Mouse (Mus musculus) spleen, adult 2 months (tissue): ENCODE data around the gene 1700021F07Rik. TPM values are rescaled to one million over a fixed set of nuclear protein-coding genes. Genes with fewer than 3 reads are reported as not detected.

ENCODE experiments used
- DNase-seq, 2 experiments: peaks; one replicate each; pipeline versions ENCODE4 v3.0.0 to v3.0.0-alpha.2; 2012 to 2021; ENCODE audit warnings: low spot score in 2 of 2, low read depth in 1 of 2
- H3K27ac ChIP-seq: fragments of 200-500 bp; 2 replicates; pipeline ENCODE4 v1.5.1; 2012; ENCODE audit warnings: low read length, inconsistent platforms; ENCODE audit not compliant: insufficient read depth
- H3K27me3 ChIP-seq: fragments of 200-500 bp; 2 replicates; pipeline ENCODE4 v1.6.1; 2012; ENCODE audit warnings: mild to moderate bottlenecking, moderate library complexity, low read length, inconsistent platforms; ENCODE audit not compliant: control insufficient read depth, insufficient read depth
- H3K36me3 ChIP-seq: fragments of 200-500 bp; 2 replicates; pipeline ENCODE4 v1.6.1; 2012; ENCODE audit warnings: mild to moderate bottlenecking, low read length, inconsistent platforms; ENCODE audit not compliant: control insufficient read depth, insufficient read depth
- H3K4me1 ChIP-seq: fragments of 200-500 bp; 2 replicates; pipeline ENCODE4 v1.6.1; 2011; ENCODE audit warnings: inconsistent platforms; ENCODE audit not compliant: control insufficient read depth, insufficient read depth, insufficient read length
- H3K4me3 ChIP-seq: fragments of 200-500 bp; 2 replicates; pipeline ENCODE4 v1.5.1; 2011; ENCODE audit warnings: mild to moderate bottlenecking, inconsistent platforms; ENCODE audit not compliant: insufficient read depth, insufficient read length; ENCODE audit errors: extremely low read depth
- CTCF ChIP-seq: fragments of 200-500 bp; IDR thresholded peaks from 2 replicates; pipeline ENCODE4 v1.5.1; 2011; ENCODE audit warnings: mild to moderate bottlenecking, inconsistent platforms; ENCODE audit not compliant: insufficient read depth, insufficient read length, insufficient replicate concordance; ENCODE audit errors: extremely low read depth
- POLR2A ChIP-seq: fragments of 200-500 bp; IDR thresholded peaks from 2 replicates; pipeline ENCODE4 v1.6.1; 2011; ENCODE audit warnings: low read depth, low read length, inconsistent platforms
- WGBS: fragments of 180-500 bp; shearing (Covaris S2); methylation state at CpG from one replicate; pipeline ENCODE4 v1.1.7; 2018; 5-methylcytosine and 5-hydroxymethylcytosine counted together
- polyA plus RNA-seq: library from polyadenylated mRNA; depleted of rRNA; stranded (reverse); fragments of >200 nt; gene quantifications from 2 replicates; pipeline ENCODE4 v1.2.3, GENCODE M21; 2012; rRNA removed

The 1700021F07Rik gene
- not detected in 2 replicates for polyA plus RNA-seq

GRCm38 (mm10) chr2:173522376-173522775 is at the start of gene 1700021F07Rik:
TSS of gene 1700021F07Rik (plus strand) at chr2:173522586.
- H3K27ac ChIP-seq, result no peak within 1 kb of the TSS
- no peak within 1 kb of the TSS for H3K4me3 ChIP-seq
- no peak for DNase-seq
- TF ChIP-seq CTCF (no peak), POLR2A (no peak)
- H3K4me1 ChIP-seq, result no peaks in the 10 kb centered on the region
- WGBS, result 90% methylated on average over 18 of the region's 18 CpGs
- H3K36me3 ChIP-seq, result no peaks in the 10 kb centered on the region
- no peaks in the 10 kb centered on the region for H3K27me3 ChIP-seq

- no peak overlapping the region for H3K27ac ChIP-seq
- 90% methylated on average over 11 of the region's 11 CpGs for WGBS
- H3K36me3 ChIP-seq, result no peaks in the 10 kb centered on the region
- no peaks in the 10 kb centered on the region for H3K27me3 ChIP-seq
- H3K4me3 ChIP-seq, result no peak overlapping the region
- DNase-seq, result no peak
- peaks cover 11% of the 10 kb centered on the region; the same call in 1 of the 2 replicates for H3K4me1 ChIP-seq
- TF ChIP-seq CTCF (no peak), POLR2A (no peak)
Measured at GRCm38 (mm10) chr2:173473233-173473632, 49.2 kb upstream of the 1700021F07Rik start.

- Histone ChIP-seq H3K4me3 (no peak overlapping the region), H3K4me1 (no peaks in the 10 kb centered on the region), H3K27me3 (no peaks in the 10 kb centered on the region), H3K36me3 (no peaks in the 10 kb centered on the region), H3K27ac (no peak overlapping the region)
- DNase-seq, result no peak
- WGBS, result 94% methylated on average over 12 of the region's 12 CpGs
- TF ChIP-seq CTCF (no peak), POLR2A (no peak)
Measured at GRCm38 (mm10) chr2:173479050-173479449, 43.3 kb upstream of the 1700021F07Rik start.

GRCm38 (mm10) chr2:173484486-173484885 is 37.9 kb upstream of the 1700021F07Rik start:
- DNase-seq, result no peak
- no peak overlapping the region for H3K4me3 ChIP-seq
- H3K27ac ChIP-seq, result no peak overlapping the region
- 92% methylated on average over 4 of the region's 4 CpGs for WGBS
- H3K4me1 ChIP-seq, result no peaks in the 10 kb centered on the region
- no peaks in the 10 kb centered on the region for H3K27me3 ChIP-seq
- no peaks in the 10 kb centered on the region for H3K36me3 ChIP-seq
- TF ChIP-seq POLR2A (no peak), CTCF (no peak)

- H3K4me3 ChIP-seq, result no peak overlapping the region
- H3K4me1 ChIP-seq, result no peaks in the 10 kb centered on the region
- no peaks in the 10 kb centered on the region for H3K27me3 ChIP-seq
- no peak for TF ChIP-seq CTCF
- TF ChIP-seq POLR2A, result no peak
- no peak overlapping the region for H3K27ac ChIP-seq
- no peak for DNase-seq
- no peaks in the 10 kb centered on the region for H3K36me3 ChIP-seq
- WGBS, result 93% methylated on average over 2 of the region's 2 CpGs
Measured at GRCm38 (mm10) chr2:173499612-173500011, 22.8 kb upstream of the 1700021F07Rik start.

GRCm38 (mm10) chr2:173513977-173514376 is 8.4 kb upstream of the 1700021F07Rik start:
- H3K4me1 ChIP-seq, result no peaks in the 10 kb centered on the region
- 89% methylated on average over 6 of the region's 6 CpGs for WGBS
- H3K27me3 ChIP-seq, result no peaks in the 10 kb centered on the region

GRCm38 (mm10) chr2:173515186-173515585 is 7.2 kb upstream of the 1700021F07Rik start:
- no peak for DNase-seq
- 74% methylated on average over 6 of the region's 6 CpGs for WGBS
- Histone ChIP-seq H3K4me1 (no peaks in the 10 kb centered on the region), H3K27me3 (no peaks in the 10 kb centered on the region), H3K4me3 (no peak overlapping the region), H3K36me3 (no peaks in the 10 kb centered on the region), H3K27ac (no peak overlapping the region)
- TF ChIP-seq CTCF (no peak), POLR2A (no peak)

More at GRCm38 (mm10) chr2:173513977-173514376, 8.4 kb upstream of the 1700021F07Rik start:
- H3K27ac ChIP-seq, result no peak overlapping the region
- no peak for DNase-seq
- no peak overlapping the region for H3K4me3 ChIP-seq
- TF ChIP-seq POLR2A (no peak), CTCF (no peak)
- no peaks in the 10 kb centered on the region for H3K36me3 ChIP-seq
